Mouse (Mus musculus) brain, embryonic 14.5 days (tissue): ENCODE data around the gene Tspo.

Experiments
- CTCF ChIP-seq: fragments of 200-500 bp; IDR thresholded peaks from 2 replicates; pipeline ENCODE4 v1.5.1; 2012; ENCODE audit warnings: inconsistent platforms, mild to moderate bottlenecking, moderate library complexity, borderline replicate concordance; ENCODE audit not compliant: insufficient read depth, insufficient read length; ENCODE audit errors: extremely low read depth
- POLR2A ChIP-seq: fragments of 200-500 bp; IDR thresholded peaks from 2 replicates; pipeline ENCODE4 v1.6.1; 2012; ENCODE audit warnings: mild to moderate bottlenecking, inconsistent platforms, borderline replicate concordance; ENCODE audit not compliant: poor library complexity, insufficient read depth, insufficient read length, severe bottlenecking; ENCODE audit errors: extremely low read depth

DNA sequence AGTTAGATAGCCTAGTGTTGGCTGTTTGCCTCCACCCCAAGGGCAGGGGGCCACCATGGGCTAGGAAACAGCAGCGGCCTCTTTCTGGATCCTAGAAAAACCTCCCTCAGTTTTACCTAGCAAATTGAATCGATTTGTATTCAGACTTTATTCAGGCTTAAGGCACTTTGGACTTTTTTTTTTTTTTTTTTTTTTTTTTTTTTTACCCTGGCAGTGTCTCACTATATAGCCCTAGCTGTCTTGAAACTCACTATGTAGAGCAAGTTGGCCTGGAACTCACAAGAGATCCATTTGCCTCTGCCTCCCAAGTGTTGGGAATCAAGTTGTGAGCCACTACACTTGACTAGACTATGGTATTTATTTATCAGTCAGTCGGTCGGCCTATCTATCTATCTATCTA lies 33.4 kb downstream of the Tspo start:
- TF ChIP-seq CTCF (no peak), POLR2A (no peak)
